Mouse (Mus musculus) heart, postnatal 0 days (tissue): ENCODE data around the gene Nrbf2.

ENCODE experiments used
- CTCF ChIP-seq: IDR thresholded peaks from 2 replicates; pipeline ENCODE4 v1.5.1; 2016; ENCODE audit warnings: antibody characterized with exemption, control low read depth, low read depth
- EP300 ChIP-seq: IDR thresholded peaks from 2 replicates; pipeline ENCODE4 v1.6.1; 2016; ENCODE audit warnings: antibody characterized with exemption, low read depth

- no peak for TF ChIP-seq EP300
- TF ChIP-seq CTCF, result no peak
Observed at GRCm38 (mm10) chr10:67328208-67328607, 43.1 kb upstream of the Nrbf2 start.
